Mouse (Mus musculus) myocyte (in vitro differentiated cells): ENCODE measurements around the gene Rnaseh2b. TPM values are rescaled to one million over a fixed set of nuclear protein-coding genes. Genes with fewer than 3 reads are reported as not detected.

ENCODE experiments used
- H3K27me3 ChIP-seq: one replicate; pipeline ENCODE4 v1.6.1; 2011; ENCODE audit not compliant: control insufficient read depth, insufficient read depth, insufficient read length
- H3K36me3 ChIP-seq: one replicate; pipeline ENCODE4 v1.6.1; 2011; ENCODE audit not compliant: control insufficient read depth, insufficient read depth
- H3K4me2 ChIP-seq: one replicate; pipeline ENCODE4 v1.6.1; 2011; ENCODE audit warnings: low read depth, control low read depth
- H3K4me3 ChIP-seq: one replicate; pipeline ENCODE4 v1.5.1; 2011; ENCODE audit warnings: mild to moderate bottlenecking, control low read depth, moderate library complexity
- H3K79me2 ChIP-seq: one replicate; pipeline ENCODE4 v1.6.1; 2011; ENCODE audit not compliant: control insufficient read depth, insufficient read depth
- H3ac ChIP-seq: one replicate; pipeline ENCODE4 v1.6.1; 2011; ENCODE audit not compliant: control insufficient read depth, insufficient read length
- CEBPB ChIP-seq: IDR thresholded peaks from 2 replicates; pipeline ENCODE4 v1.6.1; 2011; ENCODE audit warnings: mild to moderate bottlenecking, moderate library complexity; ENCODE audit not compliant: poor library complexity, insufficient read depth, severe bottlenecking
- E2F4 ChIP-seq: IDR thresholded peaks from one replicate; pipeline ENCODE4 v1.6.1; 2011; ENCODE audit warnings: mild to moderate bottlenecking, control low read depth, moderate library complexity; ENCODE audit not compliant: insufficient read depth
- MAX ChIP-seq: IDR thresholded peaks from one replicate; pipeline ENCODE4 v1.6.1; 2011; ENCODE audit warnings: low read depth, mild to moderate bottlenecking, control low read depth
- MYOD1 ChIP-seq, 3 experiments: IDR thresholded peaks; one replicate each; pipeline ENCODE4 v1.6.1; 2011; ENCODE audit warnings: control low read depth in 2 of 3, low read depth in 2 of 3, mild to moderate bottlenecking in 2 of 3, moderate library complexity in 1 of 3; ENCODE audit not compliant: insufficient read length in 2 of 3, control insufficient read depth in 1 of 3
- MYOG ChIP-seq, 3 experiments: IDR thresholded peaks; one replicate each; pipeline ENCODE4 v1.6.1; 2011; ENCODE audit warnings: control low read depth in 2 of 3, low read depth in 2 of 3, mild to moderate bottlenecking in 2 of 3; ENCODE audit not compliant: insufficient read length in 2 of 3, control insufficient read depth in 1 of 3, insufficient read depth in 1 of 3
- POLR2A ChIP-seq: IDR thresholded peaks from one replicate; pipeline ENCODE4 v1.6.1; 2011; ENCODE audit warnings: low read depth, mild to moderate bottlenecking, control low read depth, moderate library complexity; ENCODE audit not compliant: insufficient read length
- POLR2AphosphoS2 ChIP-seq: IDR thresholded peaks from one replicate; pipeline ENCODE4 v1.6.1; 2011; ENCODE audit warnings: low read depth, control low read depth; ENCODE audit not compliant: insufficient read length
- REST ChIP-seq: IDR thresholded peaks from one replicate; pipeline ENCODE4 v1.6.1; 2011; ENCODE audit warnings: mild to moderate bottlenecking, control low read depth, moderate library complexity; ENCODE audit not compliant: insufficient read depth, insufficient read length
- SRF ChIP-seq: IDR thresholded peaks from one replicate; pipeline ENCODE4 v1.6.1; 2011; ENCODE audit warnings: low read depth; ENCODE audit not compliant: control insufficient read depth, insufficient read length
- TCF12 ChIP-seq: IDR thresholded peaks from one replicate; pipeline ENCODE4 v1.6.1; 2011; ENCODE audit warnings: mild to moderate bottlenecking, control low read depth; ENCODE audit not compliant: poor library complexity, insufficient read depth, severe bottlenecking
- TCF3 ChIP-seq: IDR thresholded peaks from one replicate; pipeline ENCODE4 v1.6.1; 2011; ENCODE audit warnings: low read depth, control low read depth; ENCODE audit not compliant: insufficient read length
- USF1 ChIP-seq: IDR thresholded peaks from one replicate; pipeline ENCODE4 v1.6.1; 2011; ENCODE audit warnings: low read depth, mild to moderate bottlenecking, control low read depth, moderate library complexity
- polyA plus RNA-seq: library from polyadenylated mRNA; unstranded; fragments of >200 nt; fragmentation: generic; extraction: Trizol; gene quantifications from one replicate; pipeline ENCODE4 v1.2.1, GENCODE M21; 2012; ENCODE audit warnings: missing spikeins

The Rnaseh2b gene
- polyA plus RNA-seq, 1 experiment, result 7.4 TPM

GRCm38 (mm10) chr14:62389064-62389728 lies 96.8 kb downstream of the Rnaseh2b start:
- Histone ChIP-seq H3K4me2 (peak overlapping the region; percentile 62), H3ac (no peak overlapping the region), H3K79me2 (no peaks in the 10 kb centered on the region), H3K27me3 (no peaks in the 10 kb centered on the region), H3K36me3 (no peaks in the 10 kb centered on the region), H3K4me3 (no peak overlapping the region)
- TF ChIP-seq TCF12 (no peak), USF1 (no peak), CEBPB (no peak), E2F4 (no peak), REST (no peak), TCF3 (no peak), MYOD1 (IDR thresholded peaks at IDR 0.05; ENCODE audit: control insufficient read depth in 1 of 3, insufficient read length in 2 of 3, low read depth in 2 of 3) (no peak), MAX (no peak), POLR2A (no peak)

GRCm38 (mm10) chr14:62389729-62390536 lies 97.5 kb downstream of the Rnaseh2b start:
- peak overlapping the region; percentile 62 for H3K4me2 ChIP-seq
- TF ChIP-seq TCF3 (no peak), POLR2AphosphoS2 (no peak), SRF (no peak), POLR2A (no peak), CEBPB (no peak), USF1 (no peak), TCF12 (no peak), E2F4 (no peak), MAX (no peak), REST (no peak), MYOG (IDR thresholded peaks at IDR 0.05; ENCODE audit: control insufficient read depth in 1 of 3, insufficient read depth in 1 of 3, insufficient read length in 2 of 3, low read depth in 2 of 3) (no peak), MYOD1 (IDR thresholded peaks at IDR 0.05; ENCODE audit: control insufficient read depth in 1 of 3, insufficient read length in 2 of 3, low read depth in 2 of 3) (no peak)
- H3K27me3 ChIP-seq, result no peaks in the 10 kb centered on the region
- H3ac ChIP-seq, result no peak overlapping the region
- no peaks in the 10 kb centered on the region for H3K79me2 ChIP-seq
- H3K36me3 ChIP-seq, result no peaks in the 10 kb centered on the region
- H3K4me3 ChIP-seq, result no peak overlapping the region

GRCm38 (mm10) chr14:62392754-62393153 lies 100.4 kb downstream of the Rnaseh2b start:
- TF ChIP-seq CEBPB (no peak), TCF12 (no peak), REST (no peak), TCF3 (no peak)
- no peak overlapping the region for H3ac ChIP-seq
- H3K79me2 ChIP-seq, result no peaks in the 10 kb centered on the region
- no peaks in the 10 kb centered on the region for H3K36me3 ChIP-seq
- H3K27me3 ChIP-seq, result peaks cover 12% of the 10 kb centered on the region
- no peak overlapping the region for H3K4me3 ChIP-seq
- H3K4me2 ChIP-seq, result no peak overlapping the region

- H3K4me2 ChIP-seq, result no peak overlapping the region
- no peaks in the 10 kb centered on the region for H3K36me3 ChIP-seq
- no peak overlapping the region for H3K4me3 ChIP-seq
- H3ac ChIP-seq, result no peak overlapping the region
- no peak for TF ChIP-seq MAX
- no peak for TF ChIP-seq POLR2A
- TF ChIP-seq MYOD1 (IDR thresholded peaks at IDR 0.05; ENCODE audit: control insufficient read depth in 1 of 3, insufficient read length in 2 of 3, low read depth in 2 of 3), result no peak
- no peak for TF ChIP-seq MYOG (IDR thresholded peaks at IDR 0.05; ENCODE audit: control insufficient read depth in 1 of 3, insufficient read depth in 1 of 3, insufficient read length in 2 of 3, low read depth in 2 of 3)
- TF ChIP-seq POLR2AphosphoS2, result no peak
- TF ChIP-seq TCF12, result no peak
- no peak for TF ChIP-seq E2F4
- no peak for TF ChIP-seq SRF
- no peak for TF ChIP-seq TCF3
- TF ChIP-seq REST, result no peak
- no peak for TF ChIP-seq USF1
- TF ChIP-seq CEBPB, result no peak
- H3K27me3 ChIP-seq, result peaks cover 12% of the 10 kb centered on the region
- no peaks in the 10 kb centered on the region for H3K79me2 ChIP-seq
Measured at GRCm38 (mm10) chr14:62395346-62395745, 103.0 kb downstream of the Rnaseh2b start.
